Mouse (Mus musculus) adrenal gland, adult 2 months (tissue): ENCODE data around the gene Lgr5. TPM values are rescaled to one million over a fixed set of nuclear protein-coding genes. Genes with fewer than 3 reads are reported as not detected.

Source experiments
- DNase-seq: peaks from one replicate; pipeline ENCODE4 v3.0.0; 2021
- polyA plus RNA-seq: library from polyadenylated mRNA; depleted of rRNA; stranded (reverse); fragments of >200 nt; gene quantifications from 2 replicates; pipeline ENCODE4 v1.2.3, GENCODE M21; 2012
- total RNA-seq, 2 experiments: library from RNA; stranded (reverse); gene quantifications; 2 replicates each; pipeline ENCODE4 v1.2.3; 2021

The Lgr5 gene
- total and polyA plus RNA-seq, 3 experiments, result 19.5 to 42.4 (median 25.9) TPM

DNA sequence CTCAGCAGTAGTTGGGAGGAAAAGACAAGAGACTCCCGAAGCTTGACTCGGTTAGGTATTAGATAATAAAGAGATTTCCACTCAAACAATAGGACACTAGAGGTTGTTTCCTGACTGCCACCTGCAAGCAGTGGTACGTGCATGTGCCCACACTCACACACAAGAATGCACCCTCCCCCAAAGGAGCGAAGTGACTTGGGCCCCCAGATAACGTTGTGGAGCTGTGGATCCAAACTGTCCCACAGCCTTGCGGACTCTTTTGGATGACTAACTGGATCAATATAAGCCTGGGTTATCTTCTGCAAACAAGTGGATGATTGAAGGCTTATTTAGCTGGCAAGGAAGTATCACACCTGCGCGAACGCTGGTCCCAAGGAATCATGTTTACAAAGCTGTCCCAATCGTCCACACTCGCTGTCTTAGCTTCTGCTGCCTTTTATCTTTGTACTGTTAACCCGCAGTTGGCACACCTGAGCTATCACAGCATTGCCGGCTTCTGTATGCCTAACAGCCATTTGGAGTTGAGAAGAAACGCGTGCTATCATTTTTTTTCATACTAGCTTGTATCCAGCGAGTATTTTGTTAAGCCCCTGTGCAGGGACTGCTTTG, 81.8 kb downstream of the Lgr5 start:
- no peak for DNase-seq

DNA sequence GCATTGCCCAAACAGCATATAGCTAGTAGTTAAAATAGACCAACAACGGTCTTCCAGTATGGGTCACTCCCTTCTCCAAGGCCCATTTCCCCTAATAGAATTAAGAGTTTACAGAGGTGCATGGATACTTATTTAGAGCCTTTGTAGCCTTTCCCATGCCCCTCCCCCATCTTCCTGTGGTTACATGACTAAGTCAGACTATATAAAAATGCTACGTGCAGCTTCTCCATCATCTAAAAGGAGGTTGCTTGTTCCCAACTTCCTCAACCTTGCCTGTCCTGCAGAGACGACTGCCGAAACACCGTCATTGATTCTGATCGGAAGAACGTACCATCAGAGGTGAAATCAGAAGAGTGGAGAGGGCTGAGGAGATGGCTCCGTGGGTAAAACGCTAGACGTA, 82.4 kb downstream of the Lgr5 start:
- no peak for DNase-seq

GRCm38 (mm10) chr10:115493778-115494141, 93.8 kb downstream of the Lgr5 start:
- no peak for DNase-seq

DNA sequence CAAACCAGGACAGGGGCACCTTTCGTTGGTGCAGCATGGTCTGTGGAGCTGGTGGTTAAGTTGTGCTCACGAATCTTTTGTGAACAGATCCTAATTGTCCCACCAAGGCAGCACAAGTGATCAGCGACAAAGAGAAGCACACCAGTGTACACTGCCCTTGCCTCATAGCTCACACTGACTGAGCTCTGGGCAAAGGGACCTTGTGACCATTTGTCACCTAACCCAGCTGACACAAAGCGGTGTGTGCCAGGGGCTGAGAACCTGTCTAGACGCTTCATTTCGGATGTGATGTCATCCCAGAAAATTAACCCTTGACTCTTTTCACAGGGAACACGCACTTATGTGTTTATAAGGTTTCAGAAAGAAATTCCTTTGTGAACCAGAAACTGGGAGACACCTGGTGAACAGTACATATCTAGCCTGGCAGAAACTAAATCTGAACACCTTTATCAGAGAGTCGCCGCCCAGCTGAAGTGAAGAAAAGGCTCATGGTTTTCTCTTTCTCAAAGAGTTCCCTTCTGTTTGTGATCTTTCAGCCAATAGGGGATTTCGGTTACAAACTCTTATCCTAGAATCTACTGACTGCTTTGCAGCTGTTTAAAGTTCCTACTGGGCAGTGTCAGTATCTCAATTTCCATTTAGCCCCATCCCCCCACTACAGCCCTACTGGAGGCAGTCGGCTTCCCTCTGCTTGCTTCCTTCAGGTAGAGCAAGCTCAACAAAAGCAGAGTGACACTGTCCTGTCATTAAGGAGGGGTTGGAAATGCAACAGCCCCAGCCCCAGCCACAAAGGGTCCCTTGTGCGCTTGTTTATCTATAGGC, 94.4 kb downstream of the Lgr5 start:
- DNase-seq, result no peak

GRCm38 (mm10) chr10:115491803-115492510, 95.6 kb downstream of the Lgr5 start:
- DNase-seq, result no peak

GRCm38 (mm10) chr10:115485602-115486001, 102.0 kb downstream of the Lgr5 start:
- DNase-seq, result no peak

DNA sequence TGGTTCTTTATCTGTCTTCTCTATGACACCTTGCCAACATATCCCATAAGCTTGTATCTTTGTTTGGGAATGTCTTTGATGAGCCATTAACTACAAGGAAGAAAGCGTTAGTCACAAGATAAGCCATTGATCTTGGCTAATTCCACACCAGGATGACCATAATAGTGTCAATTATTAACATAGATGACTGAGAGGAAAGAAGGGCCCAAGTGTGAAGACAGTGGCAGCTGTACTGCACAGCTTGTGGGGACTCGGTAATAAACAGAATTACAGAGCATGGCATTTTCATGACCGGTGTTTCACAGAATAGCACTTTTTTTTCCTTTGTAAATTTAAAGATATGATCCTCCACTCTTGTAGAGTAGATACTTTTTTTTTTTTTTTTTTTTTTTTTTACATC, 102.9 kb downstream of the Lgr5 start:
- DNase-seq, result no peak

- peak; percentile 11 for DNase-seq
These were observed 109.0 kb downstream of the Lgr5 start for GRCm38 (mm10) chr10:115478441-115479141.

GRCm38 (mm10) chr10:115476506-115476905, 111.1 kb downstream of the Lgr5 start:
- no peak for DNase-seq

GRCm38 (mm10) chr10:115475000-115475550, 112.5 kb downstream of the Lgr5 start:
- DNase-seq, result no peak

DNA sequence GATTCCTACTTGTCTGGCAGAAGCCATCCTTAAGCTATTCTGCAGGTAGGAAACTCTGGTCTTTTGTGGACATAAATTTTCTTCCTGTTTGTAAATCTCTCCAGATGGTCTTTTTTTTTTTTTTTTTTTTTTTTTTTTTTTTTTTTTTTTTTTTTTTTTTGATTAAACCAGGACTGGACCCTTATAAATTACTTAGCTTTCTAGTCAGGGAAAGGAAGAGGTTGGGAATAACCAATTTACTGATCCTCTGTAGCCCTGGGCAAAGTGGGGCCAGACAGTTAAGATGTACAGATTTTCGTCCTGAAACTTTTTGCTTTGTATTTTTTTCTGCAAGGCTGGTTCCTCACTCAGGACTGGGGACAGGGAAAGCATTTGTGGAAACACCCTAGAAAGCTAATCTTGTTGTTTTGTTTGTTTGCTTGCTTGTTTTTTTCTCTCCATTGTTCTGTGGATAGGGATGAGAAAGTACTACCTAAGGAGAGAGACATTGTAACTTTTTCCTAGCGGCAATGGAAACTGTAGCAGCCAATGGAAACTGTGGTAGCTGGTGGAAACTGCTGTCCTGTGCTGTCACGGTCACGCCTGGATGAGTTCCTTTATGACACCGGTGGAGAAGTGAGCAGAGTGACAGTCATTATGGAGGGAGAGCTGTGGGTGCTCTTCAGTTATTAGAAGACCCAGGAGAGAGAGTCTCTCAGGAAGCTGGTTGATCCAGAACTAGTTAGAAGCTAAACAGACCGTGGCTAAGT, 114.2 kb downstream of the Lgr5 start:
- no peak for DNase-seq

GRCm38 (mm10) chr10:115470621-115471334, 116.8 kb downstream of the Lgr5 start:
- DNase-seq, result no peak

DNA sequence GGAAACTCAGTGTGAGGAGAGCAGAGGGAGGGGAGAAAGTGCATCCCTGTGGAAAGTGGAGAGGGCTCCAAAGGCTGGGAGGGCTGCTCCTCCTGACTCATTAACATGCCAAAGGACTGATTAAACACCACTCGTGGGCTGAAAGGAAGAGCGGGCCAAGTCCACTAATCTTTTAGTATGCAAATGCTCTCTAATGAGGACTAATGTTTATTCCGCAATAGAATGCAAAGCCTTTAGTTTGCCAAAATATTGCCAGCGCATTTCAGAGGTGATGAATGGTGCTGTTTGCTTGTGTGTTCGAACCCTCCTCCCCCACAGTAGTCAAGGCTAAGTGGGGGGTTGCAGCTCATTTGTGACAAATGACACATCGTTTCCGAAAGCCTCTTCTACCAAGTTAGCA, 118.5 kb downstream of the Lgr5 start:
- no peak for DNase-seq

- DNase-seq, result no peak
These were observed 118.9 kb downstream of the Lgr5 start for GRCm38 (mm10) chr10:115468632-115469031.

GRCm38 (mm10) chr10:115467985-115468384, 119.6 kb downstream of the Lgr5 start:
- DNase-seq, result no peak

- DNase-seq, result no peak
These were observed 121.8 kb downstream of the Lgr5 start for GRCm38 (mm10) chr10:115465778-115466177.

- DNase-seq, result no peak
These were observed 122.5 kb downstream of the Lgr5 start for GRCm38 (mm10) chr10:115465072-115465471.

GRCm38 (mm10) chr10:115462646-115463045, 124.9 kb downstream of the Lgr5 start:
- no peak for DNase-seq

DNA sequence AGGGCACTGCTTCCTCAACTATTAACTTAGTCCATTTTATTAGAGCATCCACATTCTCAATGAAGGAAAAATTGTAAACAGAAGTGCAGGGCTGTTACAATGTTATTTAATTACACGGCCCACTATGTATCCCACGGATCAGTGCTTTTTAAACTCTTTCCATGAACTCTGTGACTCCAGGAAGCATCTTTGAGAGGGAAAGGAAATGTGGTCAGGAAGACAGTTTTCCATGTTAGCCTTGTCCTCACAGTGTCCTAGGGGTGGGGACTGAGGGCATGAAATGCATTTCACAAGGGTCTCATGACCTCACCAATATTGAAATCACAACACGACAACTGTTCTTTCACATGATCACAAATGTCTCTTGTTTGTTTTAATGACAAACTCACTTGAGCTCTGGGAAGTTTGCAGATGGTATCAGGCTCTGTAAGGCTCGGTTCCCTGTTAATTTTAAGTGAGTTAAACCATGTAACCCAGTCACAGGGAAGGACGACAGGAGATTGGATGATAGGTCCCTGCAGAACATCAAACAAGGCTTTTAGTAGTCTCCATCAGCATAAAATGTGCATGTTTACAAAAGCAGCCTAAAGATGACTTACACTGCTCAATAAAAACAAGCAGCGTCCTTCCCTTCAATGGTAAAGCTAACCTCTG, 130.1 kb downstream of the Lgr5 start:
- no peak for DNase-seq

DNA sequence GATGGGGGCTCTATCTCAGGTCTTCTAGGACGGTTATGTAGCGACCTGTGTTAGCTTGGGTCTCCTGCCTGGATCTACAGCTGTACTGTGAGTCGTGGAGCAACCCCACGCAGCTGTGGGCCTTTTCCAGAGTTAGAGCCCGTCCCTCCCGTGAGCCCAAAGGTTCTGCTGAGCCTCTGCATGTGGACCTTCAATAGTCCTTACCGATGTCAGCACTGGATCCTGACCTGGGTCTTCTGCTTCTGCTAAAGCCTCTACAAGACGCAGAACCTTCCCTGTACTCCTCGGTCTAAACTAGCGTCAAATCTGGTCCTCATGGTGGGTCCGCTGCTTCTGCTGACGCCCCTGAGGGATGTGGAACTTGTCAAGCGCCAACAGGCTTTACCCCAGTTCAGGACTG, 139.0 kb downstream of the Lgr5 start:
- DNase-seq, result no peak
